Mouse (Mus musculus) embryonic facial prominence, embryonic 15.5 days (tissue): ENCODE results near the gene Cdv3. TPM values are rescaled to one million over a fixed set of nuclear protein-coding genes. Genes with fewer than 3 reads are reported as not detected.

ENCODE experiments used
- ATAC-seq: fragments of 200-750 bp; cut with Nextera tagmentation; 2 replicates; pipeline ENCODE4 v1.8.0; 2017; ENCODE audit warnings: low read depth, moderate TSS enrichment; ENCODE audit not compliant: insufficient number of reproducible peaks, low FRiP score, low TSS enrichment
- H3K27ac ChIP-seq: fragments of 300-500 bp; sonication (generic); replicated peaks from 2 replicates; pipeline ENCODE4 v1.5.1; 2015; ENCODE audit warnings: mild to moderate bottlenecking, inconsistent platforms
- H3K27me3 ChIP-seq: fragments of 300-500 bp; sonication (generic); 2 replicates; pipeline ENCODE4 v1.6.1; 2015; ENCODE audit warnings: inconsistent platforms
- H3K36me3 ChIP-seq: fragments of 300-500 bp; sonication (generic); 2 replicates; pipeline ENCODE4 v1.6.1; 2015; ENCODE audit warnings: mild to moderate bottlenecking, inconsistent platforms
- H3K4me1 ChIP-seq: fragments of 300-500 bp; sonication (generic); 2 replicates; pipeline ENCODE4 v1.6.1; 2015; ENCODE audit warnings: inconsistent platforms
- H3K4me2 ChIP-seq: fragments of 300-500 bp; sonication (generic); replicated peaks from 2 replicates; pipeline ENCODE4 v1.6.1; 2015; ENCODE audit warnings: mild to moderate bottlenecking, inconsistent platforms
- H3K4me3 ChIP-seq: fragments of 300-500 bp; sonication (generic); replicated peaks from 2 replicates; pipeline ENCODE4 v1.5.1; 2015; ENCODE audit warnings: mild to moderate bottlenecking, inconsistent platforms
- H3K9ac ChIP-seq: fragments of 300-500 bp; sonication (generic); 2 replicates; pipeline ENCODE4 v1.6.1; 2015; ENCODE audit warnings: inconsistent platforms
- H3K9me3 ChIP-seq: fragments of 300-500 bp; sonication (generic); replicated peaks from 2 replicates; pipeline ENCODE4 v1.6.1; 2016; ENCODE audit warnings: inconsistent platforms
- WGBS: fragments of 180-500 bp; shearing (Covaris S2); methylation state at CpG from one replicate; pipeline ENCODE4 v1.1.7; 2015; 5-methylcytosine and 5-hydroxymethylcytosine counted together
- polyA plus RNA-seq: library from polyadenylated mRNA; unstranded; fragments of >200 nt; fragmentation: Nextera tagmentation; extraction: Ambion mirVana; gene quantifications from 2 replicates; pipeline ENCODE4 v1.2.1, GENCODE M21; 2015

The Cdv3 gene
- polyA plus RNA-seq, 1 experiment from 2014 or later: 98.6 TPM

- H3K4me3 ChIP-seq: no peak overlapping the region
- no peaks in the 10 kb centered on the region for H3K36me3 ChIP-seq
- H3K9ac ChIP-seq: no peak overlapping the region
- H3K27ac ChIP-seq: no peak overlapping the region
- no peaks in the 10 kb centered on the region for H3K9me3 ChIP-seq
- peaks cover 15% of the 10 kb centered on the region for H3K4me1 ChIP-seq
- ATAC-seq: no peak
- WGBS: 41% methylated on average over 5 of the region's 5 CpGs
- no peak overlapping the region for H3K4me2 ChIP-seq
- no peaks in the 10 kb centered on the region for H3K27me3 ChIP-seq
Measured at GRCm38 (mm10) chr9:103386573-103386972, 20.9 kb upstream of the Cdv3 start.

GRCm38 (mm10) chr9:103385600-103385999 is 20.0 kb upstream of the Cdv3 start:
- Histone ChIP-seq H3K4me1 (peaks cover 15% of the 10 kb centered on the region), H3K27me3 (no peaks in the 10 kb centered on the region), H3K9ac (no peak overlapping the region), H3K27ac (no peak overlapping the region), H3K36me3 (no peaks in the 10 kb centered on the region), H3K9me3 (no peaks in the 10 kb centered on the region), H3K4me3 (no peak overlapping the region), H3K4me2 (no peak overlapping the region)
- ATAC-seq: no peak
- 36% methylated on average over 1 of the region's 1 CpGs for WGBS

GRCm38 (mm10) chr9:103384141-103384796 is 18.6 kb upstream of the Cdv3 start:
- Histone ChIP-seq H3K4me1 (peaks cover 15% of the 10 kb centered on the region), H3K36me3 (no peaks in the 10 kb centered on the region), H3K9me3 (no peaks in the 10 kb centered on the region), H3K27me3 (no peaks in the 10 kb centered on the region), H3K9ac (no peak overlapping the region), H3K27ac (no peak overlapping the region), H3K4me2 (no peak overlapping the region), H3K4me3 (no peak overlapping the region)
- ATAC-seq: no peak
- 76% methylated on average over 4 of the region's 4 CpGs for WGBS

- no peak for ATAC-seq
- 87% methylated on average over 1 of the region's 1 CpGs for WGBS
- H3K9me3 ChIP-seq: no peaks in the 10 kb centered on the region
Measured at GRCm38 (mm10) chr9:103383576-103383975, 17.9 kb upstream of the Cdv3 start.

GRCm38 (mm10) chr9:103382989-103383388 is 17.3 kb upstream of the Cdv3 start:
- Histone ChIP-seq H3K9ac (no peak overlapping the region), H3K4me3 (no peak overlapping the region), H3K36me3 (no peaks in the 10 kb centered on the region), H3K9me3 (no peaks in the 10 kb centered on the region), H3K4me1 (peaks cover 15% of the 10 kb centered on the region), H3K27ac (peak overlapping the region; percentile 48; the same call in 1 of the 2 replicates), H3K27me3 (no peaks in the 10 kb centered on the region), H3K4me2 (no peak overlapping the region)
- 39% methylated on average over 6 of the region's 6 CpGs for WGBS
- peak; percentile 32; the same call in 1 of the 2 replicates for ATAC-seq

More at GRCm38 (mm10) chr9:103383576-103383975, 17.9 kb upstream of the Cdv3 start:
- Histone ChIP-seq H3K4me3 (no peak overlapping the region), H3K4me2 (no peak overlapping the region), H3K36me3 (no peaks in the 10 kb centered on the region), H3K27me3 (no peaks in the 10 kb centered on the region), H3K27ac (no peak overlapping the region), H3K9ac (no peak overlapping the region), H3K4me1 (peaks cover 15% of the 10 kb centered on the region)

- Histone ChIP-seq H3K4me3 (no peak overlapping the region), H3K9me3 (no peaks in the 10 kb centered on the region), H3K4me2 (no peak overlapping the region), H3K4me1 (peaks cover 4% of the 10 kb centered on the region), H3K27ac (no peak overlapping the region), H3K36me3 (no peaks in the 10 kb centered on the region), H3K27me3 (no peaks in the 10 kb centered on the region), H3K9ac (no peak overlapping the region)
- ATAC-seq: no peak
- WGBS: 92% methylated on average over 4 of the region's 4 CpGs
Measured at GRCm38 (mm10) chr9:103380566-103380965, 14.9 kb upstream of the Cdv3 start.

GRCm38 (mm10) chr9:103379199-103379598 is 13.6 kb upstream of the Cdv3 start:
- Histone ChIP-seq H3K9me3 (no peaks in the 10 kb centered on the region), H3K4me1 (peaks cover 4% of the 10 kb centered on the region), H3K27ac (no peak overlapping the region), H3K27me3 (no peaks in the 10 kb centered on the region), H3K4me3 (no peak overlapping the region), H3K36me3 (no peaks in the 10 kb centered on the region), H3K4me2 (no peak overlapping the region), H3K9ac (no peak overlapping the region)
- WGBS: 74% methylated on average over 9 of the region's 9 CpGs
- ATAC-seq: no peak

- ATAC-seq: no peak
Measured at GRCm38 (mm10) chr9:103378686-103379085, 13.0 kb upstream of the Cdv3 start.

GRCm38 (mm10) chr9:103376346-103377320 is 11.0 kb upstream of the Cdv3 start:
- H3K36me3 ChIP-seq: no peaks in the 10 kb centered on the region
- H3K4me2 ChIP-seq: no peak overlapping the region
- H3K27ac ChIP-seq: 0 out of 2 replicates have a peak overlapping the region, but pooled peaks have one; percentile 25
- no peak overlapping the region for H3K9ac ChIP-seq
- no peak overlapping the region for H3K4me3 ChIP-seq
- WGBS: 45% methylated on average over 7 of the region's 7 CpGs
- 0 out of 2 replicates have a peak, but pooled peaks have one; percentile 29 for ATAC-seq
- no peaks in the 10 kb centered on the region for H3K27me3 ChIP-seq
- no peaks in the 10 kb centered on the region for H3K4me1 ChIP-seq
- no peaks in the 10 kb centered on the region for H3K9me3 ChIP-seq

More at GRCm38 (mm10) chr9:103378686-103379085, 13.0 kb upstream of the Cdv3 start:
- Histone ChIP-seq H3K4me3 (no peak overlapping the region), H3K27ac (no peak overlapping the region), H3K36me3 (no peaks in the 10 kb centered on the region), H3K9ac (no peak overlapping the region), H3K27me3 (no peaks in the 10 kb centered on the region), H3K9me3 (no peaks in the 10 kb centered on the region), H3K4me1 (peaks cover 4% of the 10 kb centered on the region), H3K4me2 (no peak overlapping the region)
- 75% methylated on average over 10 of the region's 10 CpGs for WGBS

GRCm38 (mm10) chr9:103372271-103373010 is 6.8 kb upstream of the Cdv3 start:
- no peaks in the 10 kb centered on the region for H3K27me3 ChIP-seq
- H3K9ac ChIP-seq: no peak overlapping the region
- H3K4me1 ChIP-seq: no peaks in the 10 kb centered on the region
- no peak overlapping the region for H3K4me3 ChIP-seq
- H3K36me3 ChIP-seq: 0 out of 2 replicates have a peak, but pooled peaks cover 3% of the 10 kb centered on the region
- no peak for ATAC-seq
- no peak overlapping the region for H3K27ac ChIP-seq
- WGBS: 66% methylated on average over 5 of the region's 5 CpGs
- no peak overlapping the region for H3K4me2 ChIP-seq
- no peaks in the 10 kb centered on the region for H3K9me3 ChIP-seq

- ATAC-seq: no peak
- H3K9me3 ChIP-seq: no peaks in the 10 kb centered on the region
- H3K27ac ChIP-seq: no peak overlapping the region
- 0 out of 2 replicates have a peak, but pooled peaks cover 3% of the 10 kb centered on the region for H3K36me3 ChIP-seq
- H3K9ac ChIP-seq: no peak overlapping the region
- WGBS: 79% methylated on average over 4 of the region's 4 CpGs
- peaks cover 9% of the 10 kb centered on the region for H3K4me1 ChIP-seq
- no peaks in the 10 kb centered on the region for H3K27me3 ChIP-seq
- H3K4me2 ChIP-seq: no peak overlapping the region
- H3K4me3 ChIP-seq: no peak overlapping the region
Measured at GRCm38 (mm10) chr9:103369951-103370350, 4.3 kb upstream of the Cdv3 start.
